Mouse (Mus musculus): Measurements from ENCODE around the gene Cabin1.

Gene Cabin1

GRCm38 (mm10) chr10:75662575-75662974, 101.6 kb downstream of the Cabin1 start:
- no peak for DNase-seq

GRCm38 (mm10) chr10:75661876-75662275, 102.3 kb downstream of the Cabin1 start:
- no peak for DNase-seq

- no peak for DNase-seq
Observed at GRCm38 (mm10) chr10:75661381-75661780, 102.8 kb downstream of the Cabin1 start.

- DNase-seq: no peak
Observed at GRCm38 (mm10) chr10:75657772-75658171, 106.4 kb downstream of the Cabin1 start.

GRCm38 (mm10) chr10:75657165-75657564, 107.0 kb downstream of the Cabin1 start:
- DNase-seq: no peak

GRCm38 (mm10) chr10:75654053-75654452, 110.1 kb downstream of the Cabin1 start:
- no peak for DNase-seq

GRCm38 (mm10) chr10:75651381-75652068, 112.6 kb downstream of the Cabin1 start:
- DNase-seq: no peak

GRCm38 (mm10) chr10:75650306-75650902, 113.7 kb downstream of the Cabin1 start:
- DNase-seq: no peak

GRCm38 (mm10) chr10:75649406-75649995, 114.6 kb downstream of the Cabin1 start:
- DNase-seq: no peak

- DNase-seq: no peak
Observed at GRCm38 (mm10) chr10:75649001-75649400, 115.1 kb downstream of the Cabin1 start.

GRCm38 (mm10) chr10:75648091-75648490, 116.0 kb downstream of the Cabin1 start:
- no peak for DNase-seq

GRCm38 (mm10) chr10:75647362-75647761, 116.8 kb downstream of the Cabin1 start:
- DNase-seq: peak; percentile 42 to 61

GRCm38 (mm10) chr10:75646406-75646805, 117.7 kb downstream of the Cabin1 start:
- DNase-seq: no peak

- no peak for DNase-seq
Observed at GRCm38 (mm10) chr10:75645616-75646015, 118.5 kb downstream of the Cabin1 start.

GRCm38 (mm10) chr10:75643741-75644343, 120.3 kb downstream of the Cabin1 start, which contains the start of gene Susd2:
Gene Susd2, minus strand, starts transcription at chr10:75644008.
- peak; percentile 70 to 82 for DNase-seq

- no peak for DNase-seq
Observed at GRCm38 (mm10) chr10:75642891-75643290, 121.2 kb downstream of the Cabin1 start.

GRCm38 (mm10) chr10:75642436-75642835, 121.7 kb downstream of the Cabin1 start:
- no peak for DNase-seq

GRCm38 (mm10) chr10:75641721-75642222, 122.4 kb downstream of the Cabin1 start:
- DNase-seq: no peak

GRCm38 (mm10) chr10:75637711-75638110, 126.4 kb downstream of the Cabin1 start:
- DNase-seq: no peak

GRCm38 (mm10) chr10:75636084-75636786, 127.9 kb downstream of the Cabin1 start:
- DNase-seq: no peak

- DNase-seq: peak; percentile 81 to 86
Observed at GRCm38 (mm10) chr10:75635693-75636055, 128.5 kb downstream of the Cabin1 start.

GRCm38 (mm10) chr10:75635019-75635692, 129.0 kb downstream of the Cabin1 start:
- DNase-seq: no peak

All from lung, adult 18-20 months (tissue).